Mouse (Mus musculus) yolk sac, embryonic 10.5 days (tissue): ENCODE data around the gene Cc2d1a.

Experiments used
- DNase-seq: peaks from one replicate; pipeline ENCODE4 v3.0.0-alpha.2; 2017; ENCODE audit warnings: low spot score

Cc2d1a gene

GRCm38 (mm10) chr8:84104697-84105609 lies 42.8 kb downstream of the Cc2d1a start, which contains the start of gene Dcaf15:
Gene Dcaf15, minus strand, starts transcription at chr8:84104768.
- peak; percentile 98 for DNase-seq

GRCm38 (mm10) chr8:84104221-84104620 lies 43.5 kb downstream of the Cc2d1a start:
- no peak for DNase-seq

GRCm38 (mm10) chr8:84103601-84104000 lies 44.1 kb downstream of the Cc2d1a start:
- DNase-seq, result no peak

- DNase-seq, result peak; percentile 8
Measured at GRCm38 (mm10) chr8:84101476-84102270, 46.1 kb downstream of the Cc2d1a start.

- DNase-seq, result no peak
Measured at GRCm38 (mm10) chr8:84098376-84098775, 49.4 kb downstream of the Cc2d1a start.

- DNase-seq, result no peak
Measured at GRCm38 (mm10) chr8:84096061-84096460, 51.7 kb downstream of the Cc2d1a start.

GRCm38 (mm10) chr8:84090585-84090984 lies 57.2 kb downstream of the Cc2d1a start:
- DNase-seq, result no peak

- no peak for DNase-seq
Measured at GRCm38 (mm10) chr8:84089277-84089676, 58.5 kb downstream of the Cc2d1a start.

- DNase-seq, result no peak
Measured at GRCm38 (mm10) chr8:84087821-84088220, 59.9 kb downstream of the Cc2d1a start.

GRCm38 (mm10) chr8:84087156-84087555 lies 60.6 kb downstream of the Cc2d1a start:
- DNase-seq, result no peak

GRCm38 (mm10) chr8:84084341-84085115 lies 63.2 kb downstream of the Cc2d1a start:
- DNase-seq, result no peak

- DNase-seq, result peak; percentile 86
Measured at GRCm38 (mm10) chr8:84083829-84084241, 63.9 kb downstream of the Cc2d1a start.
